Mouse (Mus musculus): ENCODE measurements around the gene Sall4.

GRCm38 (mm10) chr2:168712199-168713176 is 55.3 kb downstream of the Sall4 start:
- TF ChIP-seq POLR2A (IDR thresholded peaks at IDR 0.05; ENCODE audit: control insufficient read depth in 1 of 2, insufficient read depth in 1 of 2, low read depth in 1 of 2, low read length in 2 of 2, poor library complexity in 1 of 2) (no peak), CTCF (IDR thresholded peaks at IDR 0.05 in 2 of 3, conservative IDR thresholded peaks at IDR 0.05 in 1 of 3; ENCODE audit: control insufficient read depth in 1 of 3, insufficient read depth in 1 of 3, low read depth in 2 of 3, low read length in 3 of 3, poor library complexity in 1 of 3, severe bottlenecking in 1 of 3) (no peak), POLR2AphosphoS2 (IDR thresholded peaks at IDR 0.05; ENCODE audit: low read length) (no peak), GABPA (IDR thresholded peaks at IDR 0.05; ENCODE audit: low read depth, low read length) (no peak), MXI1 (IDR thresholded peaks at IDR 0.05; ENCODE audit: low read depth, low read length) (no peak), HCFC1 (IDR thresholded peaks at IDR 0.05; ENCODE audit: low read depth, low read length) (no peak), ZKSCAN1 (IDR thresholded peaks at IDR 0.05; ENCODE audit: low read depth, low read length) (no peak)

Data from MEL (cell line).